Mouse (Mus musculus) olfactory bulb, adult 2 months (tissue): ENCODE measurements around the gene Olfr26. TPM values are rescaled to one million over a fixed set of nuclear protein-coding genes. Genes with fewer than 3 reads are reported as not detected.
"Not testable (repeated sequence)": the region's sequence is repeated elsewhere in the genome, so short reads cannot be mapped to it uniquely, and the experiment has no call there.

Experiments
- H3K27ac ChIP-seq: fragments of 200-500 bp; 2 replicates; pipeline ENCODE4 v1.5.1; 2012; ENCODE audit warnings: low read depth, low read length; ENCODE audit not compliant: insufficient read depth
- H3K4me1 ChIP-seq: fragments of 200-500 bp; 2 replicates; pipeline ENCODE4 v1.6.1; 2012; ENCODE audit warnings: low read length; ENCODE audit not compliant: control insufficient read depth, insufficient read depth
- H3K4me3 ChIP-seq: fragments of 200-500 bp; 2 replicates; pipeline ENCODE4 v1.5.1; 2012; ENCODE audit warnings: mild to moderate bottlenecking, low read depth, low read length, moderate library complexity; ENCODE audit not compliant: insufficient read depth
- CTCF ChIP-seq: fragments of 200-500 bp; IDR thresholded peaks from 2 replicates; pipeline ENCODE4 v1.5.1; 2012; ENCODE audit warnings: low read depth, mild to moderate bottlenecking, low read length, moderate library complexity; ENCODE audit not compliant: insufficient read depth
- POLR2A ChIP-seq: fragments of 200-500 bp; IDR thresholded peaks from 2 replicates; pipeline ENCODE4 v1.6.1; 2012; ENCODE audit warnings: mild to moderate bottlenecking, low read depth, low read length, moderate library complexity; ENCODE audit not compliant: insufficient read depth
- WGBS: fragments of 180-500 bp; shearing (Covaris S2); methylation state at CpG from one replicate; pipeline ENCODE4 v1.1.7; 2018; 5-methylcytosine and 5-hydroxymethylcytosine counted together
- polyA plus RNA-seq: library from polyadenylated mRNA; stranded (reverse); fragments of >200 nt; gene quantifications from 2 replicates; pipeline ENCODE4 v1.2.4, GENCODE M21; 2012; ENCODE audit warnings: low replicate concordance; ENCODE audit not compliant: missing spikeins, insufficient read depth, insufficient read length

Gene Olfr26
- not detected in 2 replicates for polyA plus RNA-seq

DNA sequence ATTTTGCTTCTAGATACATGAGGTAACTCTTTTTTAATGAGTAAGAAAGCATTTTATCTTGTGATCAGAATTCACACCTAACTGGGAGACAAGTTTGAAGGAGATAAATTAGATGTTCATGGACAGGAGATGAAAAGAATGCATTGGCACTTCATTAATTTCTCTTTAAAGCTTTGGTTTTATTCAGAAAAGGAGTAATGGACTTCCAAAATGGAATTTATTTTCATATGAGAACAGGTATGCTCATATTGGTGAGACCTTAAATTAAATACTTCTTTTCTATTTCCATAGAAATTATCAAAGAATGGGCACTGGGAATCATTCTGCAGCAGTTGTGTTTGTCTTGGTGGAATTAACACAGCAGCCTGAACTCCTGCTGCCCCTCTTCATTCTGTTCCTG is at the start of gene Olfr26:
Gene Olfr26, plus strand, starts transcription at position 301 of the 400 bp plus-strand sequence.
- no peak for TF ChIP-seq CTCF
- no peak for TF ChIP-seq POLR2A
- Histone ChIP-seq H3K27ac (no peak within 1 kb of the TSS), H3K4me1 (no peaks in the 10 kb centered on the region), H3K4me3 (no peak within 1 kb of the TSS)

DNA sequence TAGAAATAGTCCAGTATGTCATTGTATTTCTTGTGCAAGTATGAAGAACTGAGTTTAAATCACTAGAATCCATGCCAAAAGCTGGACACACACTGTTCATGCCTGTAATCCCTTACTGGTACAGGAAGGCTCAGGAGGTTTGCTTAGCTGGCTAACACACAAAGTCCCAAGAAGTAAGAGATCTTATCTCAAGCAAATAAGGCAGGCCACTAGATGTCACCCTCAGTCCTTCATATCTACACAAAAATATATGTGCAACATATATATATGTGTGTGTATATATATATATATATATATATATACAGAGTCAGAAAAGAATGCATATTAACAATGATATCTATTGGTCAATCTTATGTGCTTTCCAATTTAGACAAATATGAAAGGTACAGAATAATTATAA is 49.2 kb upstream of the Olfr26 start:
- H3K4me1 ChIP-seq: no peaks in the 10 kb centered on the region
- no peak overlapping the region for H3K4me3 ChIP-seq
- no peak for TF ChIP-seq POLR2A
- TF ChIP-seq CTCF: no peak
- no peak overlapping the region for H3K27ac ChIP-seq

DNA sequence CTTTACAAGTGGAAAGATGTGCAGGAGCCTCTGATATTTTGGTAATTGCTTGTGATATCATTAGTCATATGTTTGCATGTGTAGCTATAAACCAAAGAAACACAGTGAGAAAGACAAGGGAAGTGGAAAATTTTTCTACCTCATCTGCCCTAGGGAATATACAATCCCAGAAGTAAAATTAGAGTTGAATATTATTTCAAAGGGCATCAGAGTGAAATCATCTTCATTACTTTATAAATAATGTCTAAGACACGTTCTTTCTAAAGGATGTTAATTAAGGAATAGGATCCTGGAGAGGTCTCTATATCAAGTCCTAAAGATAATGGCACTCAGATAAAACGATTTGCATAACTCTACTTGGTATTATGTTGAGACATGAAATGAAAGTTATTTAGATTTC is 40.5 kb upstream of the Olfr26 start, which contains the start of gene Olfr922:
Gene Olfr922, plus strand, starts transcription at position 301 of the 400 bp plus-strand sequence.
- H3K4me1 ChIP-seq: no peaks in the 10 kb centered on the region
- 64% methylated on average over 2 of the region's 2 CpGs for WGBS
- no peak within 1 kb of the TSS for H3K4me3 ChIP-seq
- no peak for TF ChIP-seq POLR2A
- TF ChIP-seq CTCF: no peak
- no peak within 1 kb of the TSS for H3K27ac ChIP-seq

DNA sequence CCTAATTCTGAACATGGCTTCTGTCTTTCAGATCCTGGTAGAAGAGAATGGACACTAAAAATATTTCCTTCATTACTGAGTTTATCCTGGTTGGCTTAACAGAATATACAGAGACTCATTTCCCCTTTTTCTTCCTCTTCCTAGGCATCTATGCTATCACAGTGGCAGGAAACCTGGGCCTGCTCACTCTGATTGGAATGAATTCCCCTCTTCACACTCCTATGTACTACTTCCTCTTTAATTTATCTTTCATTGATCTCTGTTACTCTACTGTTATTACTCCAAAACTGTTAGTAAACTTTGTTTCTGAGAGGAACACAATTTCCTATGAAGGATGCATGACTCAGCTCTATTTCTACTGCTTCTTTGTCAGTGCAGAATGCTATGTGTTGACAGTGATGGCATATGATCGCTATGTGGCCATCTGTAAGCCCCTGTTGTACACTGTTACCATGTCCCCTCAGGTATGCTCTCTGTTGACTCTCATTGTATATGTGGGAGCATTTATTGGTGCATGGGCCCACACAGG is 39.3 kb upstream of the Olfr26 start:
- TF ChIP-seq CTCF (no peak), POLR2A (no peak)
- Histone ChIP-seq H3K4me1 (no peaks in the 10 kb centered on the region), H3K4me3 (no peak overlapping the region), H3K27ac (no peak overlapping the region)
- 79% methylated on average over 1 of the region's 1 CpGs for WGBS

DNA sequence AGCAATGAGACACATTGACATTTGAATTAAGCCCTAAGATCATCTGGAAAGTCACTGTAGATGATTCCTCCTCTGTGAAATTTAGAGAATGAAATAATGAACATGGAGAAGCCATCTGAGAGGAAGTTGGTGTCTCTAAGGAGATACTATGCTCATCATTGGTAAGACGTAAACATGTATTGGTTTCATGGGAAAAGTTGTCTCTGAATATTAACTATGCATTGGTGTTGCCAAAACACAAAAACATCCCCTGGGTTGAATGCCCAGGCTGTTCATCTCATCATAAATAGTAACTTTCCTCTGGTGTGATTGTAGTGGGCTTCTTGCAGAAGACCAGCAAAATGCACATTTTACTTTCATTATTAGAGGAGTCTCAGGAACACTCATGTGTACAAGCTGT is 28.6 kb upstream of the Olfr26 start, which contains the start of gene Olfr923:
Gene Olfr923, plus strand, starts transcription at position 301 of the 400 bp plus-strand sequence.
- Histone ChIP-seq H3K4me3 (no peak within 1 kb of the TSS), H3K4me1 (no peaks in the 10 kb centered on the region), H3K27ac (no peak within 1 kb of the TSS)
- no peak for TF ChIP-seq CTCF
- TF ChIP-seq POLR2A: no peak
- WGBS: 96% methylated on average over 1 of the region's 1 CpGs

DNA sequence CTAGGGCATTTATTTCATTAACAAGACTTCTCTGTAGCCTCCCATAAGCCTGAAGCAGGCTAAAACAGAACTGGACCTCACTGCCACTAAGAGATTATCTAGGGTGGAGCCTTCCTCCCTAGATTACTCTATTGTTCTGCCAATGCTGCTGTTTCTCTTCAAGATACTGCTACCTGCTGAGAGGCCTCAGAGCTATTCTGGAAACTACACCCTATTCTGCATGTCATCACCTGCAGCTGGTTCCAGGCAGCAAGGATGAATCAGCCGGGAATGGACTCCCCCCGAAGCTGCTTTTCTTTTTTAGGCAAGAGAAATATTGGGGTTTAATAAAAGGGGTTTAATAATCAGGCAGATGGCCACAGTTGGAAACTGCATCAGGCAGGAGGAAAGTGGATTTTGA is 21.8 kb upstream of the Olfr26 start:
- 58% methylated on average over 2 of the region's 2 CpGs for WGBS
- no peak overlapping the region for H3K4me3 ChIP-seq
- no peaks in the 10 kb centered on the region for H3K4me1 ChIP-seq
- no peak for TF ChIP-seq POLR2A
- no peak for TF ChIP-seq CTCF
- no peak overlapping the region for H3K27ac ChIP-seq

DNA sequence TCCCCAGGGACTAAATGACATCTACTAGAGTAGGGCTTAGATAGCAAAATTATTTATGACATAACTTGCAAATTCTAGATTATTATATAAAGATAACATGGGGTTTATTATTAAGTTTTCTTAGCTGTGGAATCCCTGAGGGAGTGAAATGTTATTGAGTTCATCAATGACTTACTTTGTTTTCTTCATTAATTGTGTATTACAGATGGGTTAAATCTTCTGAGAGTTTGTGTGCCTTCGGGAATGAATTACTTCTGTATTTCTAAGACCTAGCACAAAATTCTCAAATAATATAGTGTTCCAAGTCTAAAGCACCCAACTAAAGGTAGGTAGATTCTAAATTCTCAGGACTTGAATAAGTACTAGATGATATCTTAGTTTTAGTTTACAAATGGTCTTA is 10.7 kb upstream of the Olfr26 start, which contains the start of gene Olfr924:
Gene Olfr924, plus strand, starts transcription at position 301 of the 400 bp plus-strand sequence.
- no peak within 1 kb of the TSS for H3K27ac ChIP-seq
- no peak within 1 kb of the TSS for H3K4me3 ChIP-seq
- 81% methylated on average over 1 of the region's 1 CpGs for WGBS
- TF ChIP-seq POLR2A (no peak), CTCF (no peak)
- no peaks in the 10 kb centered on the region for H3K4me1 ChIP-seq

DNA sequence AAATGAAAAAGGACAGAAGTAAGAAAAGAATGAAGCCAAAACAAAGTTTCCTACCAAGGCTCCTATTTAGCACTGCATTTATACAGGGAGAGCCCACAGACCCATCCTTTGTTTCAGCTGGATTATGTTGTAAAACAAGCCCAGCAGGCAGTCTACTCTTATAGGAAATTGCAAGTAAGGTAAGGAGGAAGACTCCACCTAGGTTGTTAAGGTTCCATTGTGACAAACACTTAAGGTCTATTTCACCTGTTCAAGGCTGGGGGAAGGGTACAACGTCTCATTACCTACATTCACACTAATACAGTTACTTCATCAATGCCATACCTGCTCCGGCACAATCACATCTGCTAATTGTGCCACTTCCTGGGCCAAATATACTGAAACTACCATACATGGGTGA is 20.0 kb downstream of the Olfr26 start:
- WGBS: 58% methylated on average over 2 of the region's 2 CpGs
- H3K4me1 ChIP-seq, H3K4me3 ChIP-seq, H3K27ac ChIP-seq: not testable (repeated sequence)

DNA sequence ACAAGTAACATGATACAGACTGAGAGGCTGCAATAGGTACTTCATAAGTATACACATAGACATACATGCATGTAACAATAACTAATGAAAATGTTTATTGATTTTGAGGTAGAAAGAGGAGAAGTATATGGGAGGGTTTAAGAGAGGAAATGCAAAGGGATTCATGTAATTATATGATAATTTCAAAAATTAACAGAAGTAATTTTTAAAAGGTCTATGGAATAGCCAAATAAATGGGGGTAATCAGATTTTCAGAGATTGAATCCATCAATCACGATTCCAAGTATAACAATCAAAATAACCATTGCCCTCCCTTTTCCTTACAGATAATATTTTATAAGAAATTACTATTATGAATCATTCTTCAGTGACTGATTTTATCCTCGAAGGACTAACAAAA is 22.0 kb downstream of the Olfr26 start, which contains the start of gene Olfr926:
Gene Olfr926, plus strand, starts transcription at position 301 of the 400 bp plus-strand sequence.
- 82% methylated on average over 2 of the region's 2 CpGs for WGBS
- TF ChIP-seq CTCF (no peak), POLR2A (no peak)
- Histone ChIP-seq H3K4me3 (no peak within 1 kb of the TSS), H3K4me1 (no peaks in the 10 kb centered on the region), H3K27ac (no peak within 1 kb of the TSS)

Other genes starting within 250 kb of the Olfr26 start
- gene Olfr914, start 250.0 kb upstream of the Olfr26 start, polyA plus RNA-seq: not detected in 2 replicates
- gene Olfr916, start 195.2 kb upstream of the Olfr26 start, polyA plus RNA-seq: not detected in 2 replicates
- gene Olfr917, start 189.2 kb upstream of the Olfr26 start, polyA plus RNA-seq: not detected in 2 replicates
- not detected in 2 replicates for gene Olfr918, start 180.5 kb upstream of the Olfr26 start, polyA plus RNA-seq
- gene Olfr919, start 151.4 kb upstream of the Olfr26 start, polyA plus RNA-seq: not detected in 2 replicates
- not detected in 2 replicates for gene Vwa5a, start 136.8 kb upstream of the Olfr26 start, polyA plus RNA-seq
- not detected in 2 replicates for gene Olfr920, start 102.8 kb upstream of the Olfr26 start, polyA plus RNA-seq
- gene Olfr921, start 82.0 kb upstream of the Olfr26 start, polyA plus RNA-seq: not detected in 2 replicates
- gene Olfr922, start 40.4 kb upstream of the Olfr26 start, polyA plus RNA-seq: not detected in 2 replicates
- not detected in 2 replicates for gene Olfr923, start 28.5 kb upstream of the Olfr26 start, polyA plus RNA-seq
- not detected in 2 replicates for gene Olfr924, start 10.6 kb upstream of the Olfr26 start, polyA plus RNA-seq
- not detected in 2 replicates for gene Olfr926, start 22.1 kb downstream of the Olfr26 start, polyA plus RNA-seq
- gene Olfr930, start 74.7 kb downstream of the Olfr26 start, polyA plus RNA-seq: not detected in 2 replicates
- gene Olfr933, start 117.3 kb downstream of the Olfr26 start, polyA plus RNA-seq: not detected in 2 replicates
- gene Olfr934, start 133.3 kb downstream of the Olfr26 start, polyA plus RNA-seq: not detected in 2 replicates
- gene Olfr935, start 144.6 kb downstream of the Olfr26 start, polyA plus RNA-seq: not detected in 2 replicates
- not detected in 2 replicates for gene Olfr146, start 168.3 kb downstream of the Olfr26 start, polyA plus RNA-seq
- not detected in 2 replicates for gene Olfr937, start 209.9 kb downstream of the Olfr26 start, polyA plus RNA-seq
- not detected in 2 replicates for gene Olfr938, start 223.8 kb downstream of the Olfr26 start, polyA plus RNA-seq